Mouse (Mus musculus): Measurements from ENCODE around the gene 9430007A20Rik. TPM values are rescaled to one million over a fixed set of nuclear protein-coding genes. Genes with fewer than 3 reads are reported as not detected.
"Not testable (repeated sequence)": the region's sequence is repeated elsewhere in the genome, so short reads cannot be mapped to it uniquely, and the experiment has no call there.

9430007A20Rik gene
- total RNA-seq (2021), result not detected
- long read RNA-seq, result 0 reads

GRCm38 (mm10) chr4:144519522-144519921 is at the start of gene 9430007A20Rik:
Gene 9430007A20Rik, plus strand, starts transcription at chr4:144519822.
- DNase-seq (ENCODE audit: low spot score in 2 of 2), result no peak

DNA sequence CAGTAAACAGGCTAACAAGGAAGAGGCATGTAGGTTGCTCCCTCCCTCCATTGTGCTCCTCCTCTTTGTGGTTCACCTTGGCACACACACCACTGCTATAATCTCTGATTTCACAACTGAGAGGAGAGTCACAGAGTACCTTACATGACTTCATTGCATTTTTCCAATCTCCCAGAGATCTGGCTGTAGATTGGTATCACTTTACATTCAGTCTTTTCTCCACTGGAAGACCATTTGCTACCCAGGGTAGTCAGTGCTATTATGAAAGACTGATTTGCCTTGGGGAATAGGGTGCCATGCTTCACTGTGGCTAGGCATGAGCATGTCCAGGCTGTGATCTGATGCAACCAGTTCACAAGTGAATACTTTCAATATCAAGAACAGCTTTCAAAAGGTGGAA is 26.3 kb upstream of the 9430007A20Rik start:
- DNase-seq (ENCODE audit: low spot score in 2 of 2), result no peak

GRCm38 (mm10) chr4:144506518-144506917 is 13.1 kb upstream of the 9430007A20Rik start:
- DNase-seq (ENCODE audit: low spot score in 2 of 2), result peak in 1 of 2 experiments; percentile 5

GRCm38 (mm10) chr4:144544689-144545088 is 25.1 kb downstream of the 9430007A20Rik start:
- no peak for DNase-seq (ENCODE audit: low spot score in 2 of 2)

GRCm38 (mm10) chr4:144545339-144545738 is 25.7 kb downstream of the 9430007A20Rik start:
- not testable (repeated sequence) for DNase-seq (ENCODE audit: low spot score in 2 of 2)

- DNase-seq (ENCODE audit: low spot score in 2 of 2), result no peak
Observed at GRCm38 (mm10) chr4:144551156-144551555, 31.5 kb downstream of the 9430007A20Rik start.

DNA sequence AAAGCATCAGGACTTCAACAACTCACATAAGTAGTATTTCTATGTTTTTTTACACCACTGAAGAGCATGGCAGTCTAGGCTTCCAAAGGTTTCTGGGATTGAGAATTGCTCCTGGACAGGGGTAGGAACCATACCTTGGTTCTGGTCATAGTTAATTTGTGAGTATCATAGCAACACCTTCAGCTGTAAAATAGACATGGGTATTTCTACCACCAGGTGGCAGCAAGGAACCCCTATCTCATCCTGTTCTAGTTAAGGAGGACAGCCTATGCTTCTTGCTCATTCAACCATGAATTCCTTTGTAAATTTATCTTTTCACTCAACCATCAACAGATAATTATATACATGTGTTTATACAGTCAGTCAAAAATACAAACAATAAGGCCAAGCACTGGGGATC is 40.2 kb downstream of the 9430007A20Rik start:
- no peak for DNase-seq (ENCODE audit: low spot score in 2 of 2)

DNA sequence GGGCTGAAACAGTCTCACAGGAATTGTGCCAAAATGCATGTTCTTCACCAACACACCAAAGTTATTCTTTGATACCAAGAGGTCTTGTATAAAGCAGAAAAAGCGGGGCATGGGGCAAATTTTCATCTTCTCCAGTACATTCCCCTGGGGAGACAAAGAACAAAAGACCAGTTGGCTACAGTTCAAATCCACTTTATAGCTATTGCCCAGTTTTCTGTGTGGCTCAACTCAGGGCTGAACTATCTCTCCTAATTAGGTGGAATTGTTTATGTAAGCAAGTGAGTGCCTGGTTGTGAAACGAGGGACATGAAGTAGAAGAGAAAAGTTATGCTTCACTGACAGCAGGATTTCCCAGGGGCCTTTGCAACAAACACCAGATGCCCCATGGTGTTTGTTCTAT is 41.6 kb downstream of the 9430007A20Rik start:
- DNase-seq (ENCODE audit: low spot score in 2 of 2), result no peak

GRCm38 (mm10) chr4:144565034-144565433 is 45.4 kb downstream of the 9430007A20Rik start, which contains the start of gene Gm13124:
Gene Gm13124, minus strand, starts transcription at chr4:144565134.
- no peak for DNase-seq (ENCODE audit: low spot score in 2 of 2)

GRCm38 (mm10) chr4:144567752-144568151 is 48.1 kb downstream of the 9430007A20Rik start:
- no peak for DNase-seq (ENCODE audit: low spot score in 2 of 2)

Other genes starting within 250 kb of the 9430007A20Rik start
- gene Pramel5, start 239.3 kb upstream of the 9430007A20Rik start, total RNA-seq (2021), result not detected
- gene Gm13128, start 189.6 kb upstream of the 9430007A20Rik start, total RNA-seq (2021), result not detected
- gene Gm13119, start 161.9 kb upstream of the 9430007A20Rik start, total RNA-seq (2021), result not detected
- not detected for gene Pramef20, start 141.9 kb upstream of the 9430007A20Rik start, total RNA-seq (2021)
- not detected for gene Pramef12, start 111.4 kb upstream of the 9430007A20Rik start, total RNA-seq (2021)
- gene 1700012P22Rik, start 81.0 kb upstream of the 9430007A20Rik start, total RNA-seq (2021), result not detected
- not detected for gene Gm9944, start 66.5 kb upstream of the 9430007A20Rik start, total RNA-seq (2021)
- not detected for gene Aadacl3, start 56.1 kb upstream of the 9430007A20Rik start, total RNA-seq (2021)
- gene Gm13124, start 45.3 kb downstream of the 9430007A20Rik start, total RNA-seq (2021), result not detected
- not detected for gene Aadacl4, start 93.9 kb downstream of the 9430007A20Rik start, total RNA-seq (2021)
- gene Gm436, start 166.5 kb downstream of the 9430007A20Rik start, total RNA-seq (2021), result not detected
- not detected for gene Gm13178, start 201.6 kb downstream of the 9430007A20Rik start, total RNA-seq (2021)